In genomic region chr9:51795206-51795605, GRCm38 (mm10) we compare ENCODE assay signal across 12 mouse cellular contexts. TPM values are rescaled to one million over a fixed set of nuclear protein-coding genes. Genes with fewer than 3 reads are reported as not detected.
A peak's percentile ranks its signal among the peaks of the same experiment; 100 is the strongest.
DNase-seq lines count a peak whose midpoint lies in the region; ATAC-seq and TF ChIP-seq lines count a peak whose summit lies in the region.
"Had no signal": no experiment of that assay in that cellular context is flagged by ENCODE, and none has a peak within 500 bp of the region (broad histone marks: within the 10 kb centered on the region; RNA-seq: fewer than 3 reads in every experiment).

No protein-coding gene starts in this region.

- DNase-seq in hindbrain, postnatal 0 days (ENCODE audit: low spot score): peak; percentile 23
- peak; percentile 69 to 82 for DNase-seq in cerebellum, postnatal 25 days
- peak; percentile 74 for DNase-seq in lung, postnatal 10 days
- DNase-seq in embryo, embryonic 11 days: no peak
- no peak for DNase-seq in spleen, postnatal 14 days (ENCODE audit: low spot score in 2 of 2)
- DNase-seq in embryo, embryonic 10 days (ENCODE audit: low spot score): no peak
- DNase-seq: thymus, postnatal 14 days had no signal

- no peak overlapping the region for H3K9ac ChIP-seq in hindbrain, postnatal 0 days (replicated peaks; ENCODE audit: low read length)
- no peak overlapping the region for H3K9ac ChIP-seq in hindbrain, embryonic 13.5 days
- H3K9ac ChIP-seq: liver, embryonic 12.5 days had no signal

- no peak overlapping the region for H3K4me3 ChIP-seq in hindbrain, postnatal 0 days (ENCODE audit: low read length)
- no peak overlapping the region for H3K4me3 ChIP-seq in hindbrain, embryonic 13.5 days
- H3K4me3 ChIP-seq: liver, embryonic 12.5 days had no signal

- no peak for ATAC-seq in hindbrain, postnatal 0 days
- no peak for ATAC-seq in hindbrain, embryonic 13.5 days (ENCODE audit: low FRiP score)
- peak; percentile 74 for ATAC-seq in cerebellum, adult (ENCODE audit: insufficient number of reproducible peaks, low FRiP score, low TSS enrichment)
- ATAC-seq: liver, embryonic 12.5 days had no signal

- no peak for TF ChIP-seq CTCF in hindbrain, postnatal 0 days (IDR thresholded peaks at IDR 0.05; ENCODE audit: low read depth)

- H3K27ac ChIP-seq in hindbrain, postnatal 0 days: no peak overlapping the region
- H3K27ac ChIP-seq in hindbrain, embryonic 13.5 days: no peak overlapping the region
- H3K27ac ChIP-seq: liver, embryonic 12.5 days had no signal

- H3K9me3 ChIP-seq in hindbrain, postnatal 0 days (ENCODE audit: low read length): no peaks in the 10 kb centered on the region
- 0 out of 2 replicates have a peak, but pooled peaks cover 5% of the 10 kb centered on the region for H3K9me3 ChIP-seq in hindbrain, embryonic 13.5 days
- H3K9me3 ChIP-seq: liver, embryonic 12.5 days had no signal

- no peaks in the 10 kb centered on the region for H3K4me1 ChIP-seq in hindbrain, postnatal 0 days (ENCODE audit: insufficient read depth, low read length)
- H3K4me1 ChIP-seq in hindbrain, embryonic 13.5 days (replicated peaks): no peaks in the 10 kb centered on the region
- H3K4me1 ChIP-seq: liver, embryonic 12.5 days had no signal

- H3K36me3 ChIP-seq in hindbrain, postnatal 0 days (ENCODE audit: insufficient read depth, low read length): no peaks in the 10 kb centered on the region
- H3K36me3 ChIP-seq in hindbrain, embryonic 13.5 days: 0 out of 2 replicates have a peak, but pooled peaks cover 7% of the 10 kb centered on the region
- H3K36me3 ChIP-seq: liver, embryonic 12.5 days had no signal

- 53% methylated on average over 6 of the region's 6 CpGs for WGBS in hindbrain, postnatal 0 days
- 73% methylated on average over 6 of the region's 6 CpGs for WGBS in hindbrain, embryonic 13.5 days

- no peaks in the 10 kb centered on the region for H3K27me3 ChIP-seq in hindbrain, postnatal 0 days (ENCODE audit: insufficient read depth, low read length)
- H3K27me3 ChIP-seq in hindbrain, embryonic 13.5 days: no peaks in the 10 kb centered on the region
- H3K27me3 ChIP-seq: CH12.LX; liver, embryonic 12.5 days had no signal

- no peak overlapping the region for H3K4me2 ChIP-seq in hindbrain, postnatal 0 days (ENCODE audit: low read depth, low read length)
- no peak overlapping the region for H3K4me2 ChIP-seq in hindbrain, embryonic 13.5 days
- H3K4me2 ChIP-seq: liver, embryonic 12.5 days had no signal

RNA-seq across cellular contexts. Expression of gene Arhgap20, which starts 30.1 kb away (rescaled TPM):
- 26.8 and 30.5 TPM in 2 replicates for total RNA-seq in hindbrain, postnatal 0 days (2014; rRNA removed)
- 33.3 and 34.8 TPM in 2 replicates for polyA plus RNA-seq in hindbrain, postnatal 0 days (2015; fragmentation: Nextera tagmentation; extraction: Ambion mirVana)
- polyA plus RNA-seq in hindbrain, embryonic 13.5 days (2015; fragmentation: Nextera tagmentation; extraction: Ambion mirVana): 18.1 and 20.3 TPM in 2 replicates
- total RNA-seq: hematopoietic stem cell, adult 5-6 weeks had no signal

Comparison
In these comparisons a context has a peak if more than half of its experiments do, and no peak if none do; other contexts are left out.
1. DNase-seq: peak in hindbrain, postnatal 0 days (single experiment), cerebellum, postnatal 25 days (2 of 2) and lung, postnatal 10 days (single experiment); none in embryo, embryonic 11 days (single experiment), spleen, postnatal 14 days (0 of 2) and embryo, embryonic 10 days (single experiment).